Mouse (Mus musculus): ENCODE results near the gene Soat1. TPM values are rescaled to one million over a fixed set of nuclear protein-coding genes. Genes with fewer than 3 reads are reported as not detected.
"Not testable (repeated sequence)": the region's sequence is repeated elsewhere in the genome, so short reads cannot be mapped to it uniquely, and the experiment has no call there.

The Soat1 gene
- 30.4 and 32.3 TPM in 2 replicates for polyA plus RNA-seq (2015; fragmentation: Nextera tagmentation; extraction: Ambion mirVana)

DNA sequence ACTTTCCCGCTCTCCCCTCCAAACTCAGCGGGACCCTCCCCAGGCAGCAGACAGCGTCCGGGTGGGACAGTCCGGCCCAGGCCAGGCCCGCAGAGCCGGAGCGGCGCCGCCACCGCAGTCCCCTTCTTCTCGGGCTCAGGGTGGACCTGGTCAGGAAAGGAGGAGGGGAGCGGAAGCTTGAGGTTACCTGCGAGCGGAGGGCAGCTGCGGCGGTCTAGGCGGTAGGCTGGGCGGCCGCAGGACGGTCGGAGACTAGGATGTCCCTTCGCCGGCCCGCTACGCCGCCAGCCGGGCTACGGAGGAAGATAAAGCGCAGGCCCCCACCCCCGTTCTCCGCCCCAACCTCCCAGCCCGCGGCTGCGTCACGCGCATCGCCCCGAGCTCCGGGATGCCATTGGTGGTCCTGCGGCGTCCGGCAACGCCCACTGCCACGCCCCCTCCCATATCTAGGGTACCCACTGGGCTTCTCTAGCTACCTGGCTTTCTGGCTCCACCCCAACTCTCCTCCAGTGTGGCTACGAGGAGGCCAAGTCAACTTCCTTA is at the start of gene Soat1:
Gene Soat1 (minus strand): TSS at position 371 of the 543 bp plus-strand sequence.
- Histone ChIP-seq H3K27ac (peak within 1 kb of the TSS; percentile 49; the same call in 1 of the 2 replicates), H3K9me3 (no peaks in the 10 kb centered on the region), H3K9ac (peak within 1 kb of the TSS; percentile 81), H3K27me3 (no peaks in the 10 kb centered on the region), H3K4me1 (peaks cover 8% of the 10 kb centered on the region), H3K4me3 (peak within 1 kb of the TSS; percentile 74), H3K4me2 (replicated peaks) (peak within 1 kb of the TSS; percentile 73), H3K36me3 (peaks cover 13% of the 10 kb centered on the region)
- WGBS = 0% methylated on average over 42 of the region's 46 CpGs
- peak; percentile 98 for ATAC-seq (ENCODE audit: low FRiP score, low read depth)

DNA sequence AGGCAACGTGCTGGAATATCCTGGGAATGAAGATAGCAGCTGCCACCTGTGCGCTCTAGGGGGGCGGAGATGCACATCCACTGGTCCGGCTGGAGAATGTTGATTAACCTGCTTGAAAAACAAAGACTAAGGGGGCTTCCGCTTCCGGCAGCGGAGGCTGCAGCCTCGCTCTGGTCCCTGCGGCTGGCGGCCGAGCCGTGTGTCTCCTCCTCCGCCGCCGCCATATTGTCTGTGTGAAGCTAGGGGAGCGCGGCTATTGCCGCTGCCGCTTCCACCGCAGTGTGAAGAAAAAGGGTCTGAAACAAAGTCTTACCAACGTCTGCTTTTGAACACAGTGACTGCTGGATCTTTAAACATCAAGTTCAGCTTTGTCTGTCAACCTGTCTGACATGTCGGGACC is 49.7 kb upstream of the Soat1 start, which contains the start of gene Gm10031:
Gene Gm10031 (plus strand): TSS at position 171 of the 400 bp plus-strand sequence.
- H3K4me1 ChIP-seq; H3K36me3 ChIP-seq; H3K4me3 ChIP-seq; H3K27ac ChIP-seq; H3K4me2 ChIP-seq (replicated peaks); H3K9ac ChIP-seq; H3K9me3 ChIP-seq; H3K27me3 ChIP-seq: not testable (repeated sequence)
- 92% methylated on average over 22 of the region's 22 CpGs for WGBS
- ATAC-seq (ENCODE audit: low FRiP score, low read depth) = 0 out of 2 replicates have a peak, but pooled peaks have one; percentile 59

DNA sequence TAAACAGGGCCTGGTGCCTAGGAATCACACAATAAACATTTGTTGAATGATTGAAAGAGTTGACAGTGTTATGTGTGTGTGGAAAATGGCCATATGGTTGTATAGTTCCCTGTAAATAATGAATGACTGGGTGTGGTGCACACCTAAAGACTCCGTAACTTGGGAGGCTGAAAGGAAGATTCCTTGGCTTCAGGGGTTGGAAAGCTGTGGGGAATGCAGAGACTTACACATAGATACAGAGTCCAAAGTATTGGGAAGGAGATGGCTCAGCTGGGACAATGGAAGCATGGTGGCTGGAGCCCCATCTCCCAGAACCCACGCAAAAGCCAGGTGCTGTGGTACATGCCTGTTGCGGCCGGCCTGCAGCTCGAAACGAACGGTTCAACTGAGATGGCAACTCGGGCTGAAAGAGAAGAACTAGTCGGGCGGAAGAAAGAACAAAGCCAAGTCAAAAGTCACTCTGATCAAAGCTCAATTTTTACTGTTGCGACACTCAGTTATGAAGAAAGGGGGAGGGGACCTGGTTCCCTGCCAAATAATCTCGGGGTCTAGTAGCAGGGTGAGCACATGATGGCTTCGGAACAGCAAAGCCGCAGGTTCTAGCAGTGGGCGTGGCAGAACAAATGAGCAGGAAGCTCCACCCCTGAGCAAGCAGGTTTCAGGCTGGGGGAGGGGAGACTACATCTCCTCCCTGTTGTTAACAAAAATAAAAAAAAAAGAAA is 47.8 kb upstream of the Soat1 start:
- Histone ChIP-seq H3K4me1 (no peaks in the 10 kb centered on the region), H3K4me3 (no peak overlapping the region), H3K4me2 (replicated peaks) (no peak overlapping the region), H3K27me3 (no peaks in the 10 kb centered on the region), H3K9ac (no peak overlapping the region), H3K36me3 (no peaks in the 10 kb centered on the region), H3K27ac (no peak overlapping the region), H3K9me3 (no peaks in the 10 kb centered on the region)
- ATAC-seq (ENCODE audit: low FRiP score, low read depth) = no peak
- 61% methylated on average over 15 of the region's 15 CpGs for WGBS

DNA sequence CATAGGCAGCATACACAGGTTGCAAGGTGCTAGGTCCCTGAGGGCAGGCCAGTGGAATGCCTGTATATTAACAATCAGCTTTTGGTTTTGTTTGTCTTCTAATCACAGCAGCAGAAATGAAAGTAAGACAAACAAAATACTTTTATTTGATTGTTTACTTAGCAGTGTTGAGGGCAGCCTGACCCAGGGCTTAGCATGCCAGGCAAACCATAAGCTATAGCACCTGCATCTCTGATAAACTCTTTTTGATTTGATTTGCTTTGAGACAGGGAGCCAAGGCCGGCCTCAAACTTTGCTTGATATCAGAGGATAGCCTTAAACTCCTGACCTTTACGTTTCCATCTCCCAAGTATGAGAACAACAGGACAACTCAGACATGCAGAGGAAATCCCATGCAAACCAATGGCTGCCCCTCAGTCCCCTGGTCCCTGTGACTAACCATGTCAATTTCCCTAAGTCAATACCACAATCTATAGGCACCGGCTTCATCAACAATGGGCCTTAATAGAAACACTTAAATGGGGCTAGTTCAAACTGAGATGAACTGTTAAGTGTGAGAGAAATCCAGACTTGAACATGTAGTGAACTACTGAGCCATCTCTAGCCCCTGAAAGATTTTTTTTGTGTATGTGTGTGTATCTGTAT is 46.1 kb upstream of the Soat1 start:
- no peaks in the 10 kb centered on the region for H3K36me3 ChIP-seq
- no peaks in the 10 kb centered on the region for H3K4me1 ChIP-seq
- no peak overlapping the region for H3K27ac ChIP-seq
- no peak overlapping the region for H3K4me3 ChIP-seq
- no peaks in the 10 kb centered on the region for H3K27me3 ChIP-seq
- H3K4me2 ChIP-seq (replicated peaks) = no peak overlapping the region
- no peaks in the 10 kb centered on the region for H3K9me3 ChIP-seq
- WGBS = 85% methylated on average over 3 of the region's 3 CpGs
- H3K9ac ChIP-seq = no peak overlapping the region
- ATAC-seq (ENCODE audit: low FRiP score, low read depth) = no peak

DNA sequence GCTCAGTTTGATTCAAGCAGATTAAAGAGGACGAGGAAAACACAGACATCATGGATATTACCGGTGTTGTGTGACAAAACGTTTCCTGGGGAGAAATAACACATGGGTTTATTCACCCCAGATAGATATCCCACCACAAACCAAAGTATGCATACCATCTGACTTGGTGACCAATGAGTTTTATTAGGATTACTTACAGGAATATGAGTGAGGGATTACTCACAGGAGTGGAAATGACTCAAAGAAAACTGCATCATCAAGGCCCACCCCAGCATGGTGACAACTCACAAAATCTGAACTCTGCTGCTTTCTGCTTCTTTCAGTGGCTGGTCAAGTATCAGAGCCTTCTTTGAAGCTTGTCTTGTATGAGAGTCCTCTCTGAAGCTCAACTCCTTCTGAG is 33.6 kb upstream of the Soat1 start:
- 78% methylated on average over 3 of the region's 3 CpGs for WGBS
- Histone ChIP-seq H3K9me3 (no peaks in the 10 kb centered on the region), H3K36me3 (no peaks in the 10 kb centered on the region), H3K4me1 (no peaks in the 10 kb centered on the region), H3K27ac (no peak overlapping the region), H3K4me2 (replicated peaks) (no peak overlapping the region), H3K9ac (no peak overlapping the region), H3K4me3 (no peak overlapping the region), H3K27me3 (no peaks in the 10 kb centered on the region)
- ATAC-seq (ENCODE audit: low FRiP score, low read depth) = no peak

DNA sequence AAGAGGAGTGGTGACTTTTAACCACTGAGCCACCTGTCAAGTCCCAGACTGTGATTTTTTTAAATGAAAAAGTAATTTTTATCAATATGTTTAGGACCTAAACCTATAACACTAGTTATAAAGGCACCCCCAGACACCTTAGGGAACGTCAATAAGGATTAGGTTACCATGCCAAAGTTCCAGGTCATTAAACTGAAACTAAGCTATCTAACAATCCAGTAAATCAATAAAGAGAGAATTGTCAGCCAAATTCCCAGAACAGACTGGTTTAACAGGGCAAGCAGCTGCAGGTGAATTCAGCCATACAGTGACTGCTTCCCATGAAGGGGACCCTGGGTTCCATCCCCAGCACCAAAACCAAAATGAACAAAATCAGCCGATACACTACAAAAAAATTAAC is 31.8 kb upstream of the Soat1 start:
- no peak overlapping the region for H3K4me3 ChIP-seq
- ATAC-seq (ENCODE audit: low FRiP score, low read depth) = no peak
- no peak overlapping the region for H3K27ac ChIP-seq
- H3K4me1 ChIP-seq = no peaks in the 10 kb centered on the region
- H3K4me2 ChIP-seq (replicated peaks) = no peak overlapping the region
- no peak overlapping the region for H3K9ac ChIP-seq
- no peaks in the 10 kb centered on the region for H3K9me3 ChIP-seq
- H3K27me3 ChIP-seq = no peaks in the 10 kb centered on the region
- WGBS = 72% methylated on average over 2 of the region's 2 CpGs
- no peaks in the 10 kb centered on the region for H3K36me3 ChIP-seq

DNA sequence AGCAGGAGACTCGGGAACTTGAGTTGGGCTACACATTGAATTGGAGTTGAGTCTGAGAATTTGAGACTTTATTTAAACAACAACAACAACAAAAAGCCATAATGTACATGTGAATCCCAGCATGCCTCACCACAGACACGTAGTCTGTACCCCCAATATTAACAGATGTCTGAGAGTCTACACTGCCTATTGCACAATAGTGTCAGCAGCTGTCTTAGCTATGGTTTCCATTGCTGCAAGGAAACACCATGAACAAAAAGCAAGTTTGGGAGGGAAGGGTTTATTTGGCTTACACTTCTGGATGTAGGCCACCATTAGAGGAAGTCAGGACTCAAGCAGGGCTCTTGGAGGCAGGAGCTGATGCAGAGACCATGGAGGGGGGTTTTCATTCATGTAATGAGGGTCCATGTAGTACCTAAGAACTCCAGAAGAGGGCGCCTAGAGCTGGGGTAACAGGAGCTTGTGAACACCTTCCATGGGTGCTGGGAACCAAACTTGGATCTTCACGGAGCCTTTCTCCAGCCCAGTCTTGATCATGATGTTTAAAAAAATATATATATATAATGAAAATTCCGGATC is 30.9 kb upstream of the Soat1 start:
- Histone ChIP-seq H3K36me3 (no peaks in the 10 kb centered on the region), H3K9ac (no peak overlapping the region), H3K27ac (no peak overlapping the region), H3K4me1 (no peaks in the 10 kb centered on the region), H3K4me2 (replicated peaks) (no peak overlapping the region), H3K27me3 (no peaks in the 10 kb centered on the region), H3K9me3 (no peaks in the 10 kb centered on the region), H3K4me3 (no peak overlapping the region)
- WGBS = 77% methylated on average over 5 of the region's 5 CpGs
- no peak for ATAC-seq (ENCODE audit: low FRiP score, low read depth)

DNA sequence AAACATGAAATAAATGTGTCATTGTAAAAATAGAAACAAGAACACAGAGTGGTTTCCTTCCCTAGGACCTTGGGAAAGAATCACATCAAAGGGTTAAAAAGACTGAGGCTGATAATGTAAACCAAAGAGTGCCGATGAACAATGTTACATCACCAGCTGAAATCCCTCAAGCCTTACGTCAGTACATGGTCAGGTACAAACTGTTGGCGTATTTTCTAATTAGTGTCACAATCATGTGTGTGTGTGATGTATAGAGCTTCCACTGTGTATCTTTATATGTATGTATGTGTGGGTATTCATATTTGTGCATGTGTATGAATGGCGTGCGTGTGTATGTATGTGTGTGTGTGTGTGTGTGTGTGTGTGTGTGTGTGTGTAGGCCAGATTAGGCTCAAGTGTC is 22.8 kb upstream of the Soat1 start:
- no peak overlapping the region for H3K9ac ChIP-seq
- WGBS = 78% methylated on average over 5 of the region's 5 CpGs
- H3K27ac ChIP-seq = no peak overlapping the region
- H3K27me3 ChIP-seq = no peaks in the 10 kb centered on the region
- no peak for ATAC-seq (ENCODE audit: low FRiP score, low read depth)
- no peaks in the 10 kb centered on the region for H3K36me3 ChIP-seq
- no peaks in the 10 kb centered on the region for H3K4me1 ChIP-seq
- H3K9me3 ChIP-seq = no peaks in the 10 kb centered on the region
- no peak overlapping the region for H3K4me3 ChIP-seq
- no peak overlapping the region for H3K4me2 ChIP-seq (replicated peaks)

DNA sequence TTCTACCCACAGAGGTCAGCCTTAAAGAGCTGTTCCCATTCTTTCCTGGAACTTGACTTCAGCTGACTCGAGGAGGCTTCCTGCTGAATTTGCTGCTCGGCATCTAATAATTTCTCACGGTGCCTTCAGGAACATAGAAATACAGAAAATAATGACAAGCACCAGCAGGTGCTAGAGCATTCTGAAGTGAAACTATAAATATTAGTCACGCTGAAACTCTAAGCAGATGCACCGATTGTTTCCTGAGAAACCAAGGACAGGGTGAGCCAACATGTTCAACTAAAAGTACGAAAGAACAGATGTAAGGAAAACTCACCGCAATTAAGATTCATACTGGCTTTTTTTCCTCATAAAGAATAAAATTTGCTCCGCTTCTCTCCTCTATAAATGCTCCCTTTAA is 20.9 kb upstream of the Soat1 start:
- no peaks in the 10 kb centered on the region for H3K9me3 ChIP-seq
- WGBS = 69% methylated on average over 8 of the region's 8 CpGs
- ATAC-seq (ENCODE audit: low FRiP score, low read depth) = no peak
- H3K4me3 ChIP-seq = no peak overlapping the region
- no peak overlapping the region for H3K27ac ChIP-seq
- H3K4me1 ChIP-seq = no peaks in the 10 kb centered on the region
- H3K36me3 ChIP-seq = no peaks in the 10 kb centered on the region
- no peaks in the 10 kb centered on the region for H3K27me3 ChIP-seq
- no peak overlapping the region for H3K9ac ChIP-seq
- H3K4me2 ChIP-seq (replicated peaks) = no peak overlapping the region

DNA sequence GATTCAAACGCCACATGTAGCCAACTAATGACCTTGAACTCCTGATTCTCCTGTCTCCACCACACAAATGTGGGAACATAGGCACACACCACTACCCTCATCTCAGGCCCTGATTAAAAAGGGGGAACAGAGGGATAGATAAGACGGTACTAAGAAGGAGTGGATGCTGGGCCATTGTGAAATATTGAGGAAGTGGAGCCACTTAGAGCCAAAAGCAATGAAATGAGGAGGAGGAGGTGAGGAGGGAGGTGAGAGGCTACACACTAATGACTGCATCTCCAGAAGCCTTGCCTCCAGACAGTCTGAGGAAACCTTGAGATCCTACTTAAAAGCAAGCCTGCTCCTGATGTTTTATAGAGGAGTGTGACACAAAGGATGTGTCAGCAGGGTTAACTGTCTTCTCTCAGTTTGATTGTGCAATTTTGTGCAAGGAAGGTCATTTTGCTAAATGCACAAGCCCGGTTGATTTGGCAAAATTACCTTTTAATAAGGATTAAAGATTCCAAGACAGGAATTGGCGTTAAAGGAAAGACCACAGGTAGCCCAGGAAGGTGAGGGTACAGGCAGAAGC is 17.2 kb upstream of the Soat1 start:
- no peaks in the 10 kb centered on the region for H3K36me3 ChIP-seq
- no peak overlapping the region for H3K4me3 ChIP-seq
- no peak overlapping the region for H3K27ac ChIP-seq
- no peak overlapping the region for H3K9ac ChIP-seq
- WGBS = 79% methylated on average over 4 of the region's 4 CpGs
- no peak for ATAC-seq (ENCODE audit: low FRiP score, low read depth)
- H3K4me2 ChIP-seq (replicated peaks) = no peak overlapping the region
- H3K9me3 ChIP-seq = no peaks in the 10 kb centered on the region
- no peaks in the 10 kb centered on the region for H3K4me1 ChIP-seq
- H3K27me3 ChIP-seq = no peaks in the 10 kb centered on the region

DNA sequence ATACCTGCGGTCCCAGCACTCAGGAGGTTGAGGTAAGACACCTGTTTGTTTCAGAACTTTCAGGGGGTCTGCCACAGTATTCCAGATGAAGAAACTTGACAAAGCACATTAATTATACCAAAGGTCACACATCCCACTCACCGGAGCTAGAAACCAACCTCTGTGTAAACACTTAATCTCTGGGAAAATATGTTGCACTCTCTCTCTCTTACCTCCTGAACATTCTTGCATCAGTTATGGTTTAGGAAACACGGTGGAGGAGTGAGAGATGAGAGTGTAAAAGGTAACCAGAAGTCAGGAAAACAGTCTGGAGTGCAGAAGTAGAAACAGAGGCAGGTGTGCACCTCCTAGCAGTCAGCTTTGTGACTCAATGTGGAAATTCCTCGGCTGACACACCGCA is 13.9 kb upstream of the Soat1 start:
- Histone ChIP-seq H3K27ac (no peak overlapping the region), H3K4me1 (no peaks in the 10 kb centered on the region), H3K9ac (no peak overlapping the region), H3K9me3 (no peaks in the 10 kb centered on the region), H3K36me3 (no peaks in the 10 kb centered on the region), H3K27me3 (no peaks in the 10 kb centered on the region), H3K4me3 (no peak overlapping the region), H3K4me2 (replicated peaks) (no peak overlapping the region)
- WGBS = 78% methylated on average over 5 of the region's 5 CpGs
- no peak for ATAC-seq (ENCODE audit: low FRiP score, low read depth)

DNA sequence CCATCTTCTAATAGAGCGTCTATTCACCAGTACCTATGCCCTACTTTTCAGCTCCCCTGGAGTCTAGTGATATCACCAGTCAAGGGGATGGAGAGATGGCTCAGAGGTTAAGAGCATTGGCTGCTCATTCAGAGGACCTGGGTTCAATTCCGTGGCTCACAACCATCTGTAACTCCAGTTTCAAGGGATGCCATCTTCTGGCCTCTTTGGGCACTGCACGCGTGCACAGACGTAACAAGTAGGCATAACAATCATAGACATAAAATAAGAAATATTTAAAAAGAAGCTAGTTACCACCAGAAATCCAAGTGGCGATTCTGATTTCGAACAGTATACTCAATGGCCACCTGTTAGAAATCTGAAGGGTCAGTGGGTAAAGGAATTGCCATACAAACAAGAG is 13.4 kb upstream of the Soat1 start:
- Histone ChIP-seq H3K27ac (no peak overlapping the region), H3K4me2 (replicated peaks) (no peak overlapping the region), H3K4me3 (no peak overlapping the region), H3K9me3 (no peaks in the 10 kb centered on the region), H3K27me3 (no peaks in the 10 kb centered on the region), H3K4me1 (no peaks in the 10 kb centered on the region), H3K9ac (no peak overlapping the region), H3K36me3 (no peaks in the 10 kb centered on the region)
- no peak for ATAC-seq (ENCODE audit: low FRiP score, low read depth)
- WGBS = 94% methylated on average over 7 of the region's 7 CpGs

All from limb, embryonic 13.5 days (tissue).